Mouse (Mus musculus) bone marrow macrophage, adult 2 months (primary cell): ENCODE measurements around the gene Il12a. TPM values are rescaled to one million over a fixed set of nuclear protein-coding genes. Genes with fewer than 3 reads are reported as not detected.
"Not testable (repeated sequence)": the region's sequence is repeated elsewhere in the genome, so short reads cannot be mapped to it uniquely, and the experiment has no call there.

Experiments used
- H3K27ac ChIP-seq: 2 replicates; pipeline ENCODE4 v1.5.1; 2012; ENCODE audit warnings: low read depth, low read length; ENCODE audit not compliant: insufficient read depth
- H3K4me1 ChIP-seq: 2 replicates; pipeline ENCODE4 v1.6.1; 2012; ENCODE audit warnings: low read length; ENCODE audit not compliant: control insufficient read depth, insufficient read depth
- H3K4me3 ChIP-seq: 2 replicates; pipeline ENCODE4 v1.5.1; 2012; ENCODE audit warnings: mild to moderate bottlenecking, low read length, moderate library complexity; ENCODE audit not compliant: insufficient read depth
- CTCF ChIP-seq: IDR thresholded peaks from 2 replicates; pipeline ENCODE4 v1.5.1; 2012; ENCODE audit warnings: low read depth, mild to moderate bottlenecking, low read length, moderate library complexity
- POLR2A ChIP-seq: IDR thresholded peaks from 2 replicates; pipeline ENCODE4 v1.6.1; 2012; ENCODE audit warnings: mild to moderate bottlenecking, low read depth, low read length, borderline replicate concordance
- polyA plus RNA-seq: library from polyadenylated mRNA; stranded (reverse); fragments of >200 nt; gene quantifications from 2 replicates; pipeline ENCODE4 v1.2.4, GENCODE M21; 2012; ENCODE audit not compliant: missing spikeins, insufficient read depth, insufficient read length

The Il12a gene
- polyA plus RNA-seq, 1 experiment: not detected

DNA sequence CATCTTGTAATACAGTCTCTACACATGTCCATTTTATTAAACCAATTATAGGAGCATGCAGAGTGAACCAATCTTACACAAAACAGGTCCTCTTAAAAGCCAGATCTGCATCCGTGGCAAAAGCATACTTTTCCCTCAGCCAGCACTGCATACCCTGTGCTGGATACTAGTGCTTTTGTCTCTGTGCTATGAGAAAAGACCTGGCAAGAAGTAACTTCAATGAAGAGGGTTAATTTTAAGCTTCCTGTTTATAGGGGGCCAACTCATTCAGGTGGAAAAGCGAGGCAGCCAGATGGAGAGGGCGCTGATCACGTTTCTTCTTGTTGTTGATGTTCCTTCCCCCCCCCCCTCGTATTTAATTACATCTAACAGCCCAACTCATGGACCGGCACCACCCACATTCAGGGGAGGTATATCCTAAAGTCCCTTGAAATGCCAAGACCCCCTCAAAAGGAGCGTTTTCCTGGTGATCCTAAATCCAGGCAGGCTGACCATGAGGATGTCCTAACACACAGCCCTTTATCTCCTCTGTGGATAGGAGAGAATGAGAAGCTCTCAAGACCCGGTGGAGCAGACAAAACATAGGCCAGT is 28.9 kb downstream of the Il12a start:
- Histone ChIP-seq H3K4me1 (no peaks in the 10 kb centered on the region), H3K27ac (no peak overlapping the region), H3K4me3 (no peak overlapping the region)
- TF ChIP-seq POLR2A (no peak), CTCF (no peak)

DNA sequence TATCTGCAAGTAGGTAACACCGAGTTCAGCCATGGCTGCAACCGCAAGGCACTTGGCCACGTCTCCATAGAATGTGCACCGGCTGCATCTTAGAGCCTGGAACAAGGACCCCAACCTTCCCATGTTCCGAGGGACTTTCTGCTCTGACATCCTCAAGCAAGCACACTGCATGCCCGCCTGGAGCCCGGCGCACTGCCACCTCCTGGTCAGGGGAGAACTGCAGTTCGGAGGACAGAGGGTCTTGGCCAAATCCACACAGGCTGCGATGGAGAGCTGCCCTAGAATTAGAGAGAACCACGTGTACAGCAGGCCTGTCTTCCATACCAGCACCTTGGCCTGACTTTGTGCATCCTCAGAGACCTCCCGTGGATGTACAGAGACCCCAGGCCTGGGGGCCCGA is 29.8 kb downstream of the Il12a start:
- TF ChIP-seq POLR2A (no peak), CTCF (no peak)
- H3K4me1 ChIP-seq: no peaks in the 10 kb centered on the region
- no peak overlapping the region for H3K4me3 ChIP-seq
- no peak overlapping the region for H3K27ac ChIP-seq

DNA sequence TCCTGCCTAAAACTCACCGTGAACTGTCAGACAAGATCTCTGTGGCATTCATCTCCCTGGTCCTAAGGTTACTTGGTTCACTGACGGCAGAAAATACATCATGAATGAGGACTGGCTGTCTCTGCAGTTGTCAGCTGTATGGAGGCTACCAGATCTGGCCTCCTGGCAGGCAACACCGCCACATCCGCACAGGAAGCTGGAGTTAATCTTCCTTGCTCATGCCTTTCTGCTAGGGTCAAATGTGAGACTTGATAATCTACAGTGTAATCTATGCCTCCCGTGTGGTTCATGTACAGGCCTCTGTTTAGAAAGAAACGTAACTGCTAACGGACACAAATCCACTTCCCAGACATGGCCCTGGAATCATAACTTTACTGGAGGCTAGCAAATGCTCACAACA is 51.5 kb downstream of the Il12a start:
- no peak overlapping the region for H3K27ac ChIP-seq
- no peaks in the 10 kb centered on the region for H3K4me1 ChIP-seq
- H3K4me3 ChIP-seq: no peak overlapping the region
- TF ChIP-seq POLR2A: no peak
- TF ChIP-seq CTCF: no peak

DNA sequence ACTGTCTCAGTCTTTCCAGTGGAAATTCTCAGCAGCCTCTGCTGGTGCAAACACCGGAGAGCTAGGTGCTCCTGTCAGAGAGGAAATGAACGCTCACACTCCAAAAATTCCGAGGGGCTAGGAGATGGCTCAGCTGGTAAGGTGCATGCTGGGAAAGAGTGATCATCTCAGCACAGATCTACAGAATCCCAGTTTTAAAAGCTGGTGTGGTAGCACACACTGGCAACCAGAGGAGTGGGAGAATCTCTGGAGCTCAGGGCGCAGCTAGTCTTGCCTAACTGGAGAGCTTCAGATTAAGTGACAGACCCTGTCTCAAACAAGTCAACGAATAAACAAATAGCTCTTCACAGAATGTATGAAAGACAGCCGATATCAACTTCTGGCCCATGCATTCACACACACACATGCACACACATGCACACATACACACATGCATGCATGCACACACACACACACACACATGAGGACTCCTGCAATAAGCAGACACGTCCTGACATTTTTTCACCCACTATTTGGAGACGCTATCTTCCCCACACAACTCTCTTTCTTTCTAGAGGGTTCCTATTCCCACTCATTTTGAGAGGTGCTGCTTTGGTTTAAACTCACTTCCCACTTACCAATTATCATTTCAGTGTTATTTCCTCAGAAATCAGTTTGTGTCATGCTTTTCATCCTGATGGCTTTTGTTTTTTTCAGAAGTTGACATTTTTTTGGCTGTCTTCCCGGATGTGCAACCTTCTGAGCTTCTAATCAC is 52.5 kb downstream of the Il12a start:
- H3K4me1 ChIP-seq: no peaks in the 10 kb centered on the region
- H3K27ac ChIP-seq: no peak overlapping the region
- TF ChIP-seq CTCF: no peak
- no peak for TF ChIP-seq POLR2A
- H3K4me3 ChIP-seq: no peak overlapping the region

DNA sequence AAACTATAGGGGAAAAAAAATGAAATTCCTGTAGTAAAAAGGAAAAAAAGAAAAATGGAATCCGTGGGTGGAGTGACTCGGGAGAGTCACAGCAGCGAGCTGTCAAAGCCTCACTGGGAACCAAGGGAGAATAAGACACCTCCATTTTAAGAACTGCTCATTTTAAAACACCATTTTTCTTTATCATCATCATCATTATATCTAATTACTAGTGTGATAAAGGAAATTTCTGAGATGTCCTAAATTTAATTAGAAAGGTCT is 53.0 kb downstream of the Il12a start:
- no peak overlapping the region for H3K27ac ChIP-seq
- H3K4me1 ChIP-seq: no peaks in the 10 kb centered on the region
- H3K4me3 ChIP-seq: no peak overlapping the region
- TF ChIP-seq POLR2A: no peak
- no peak for TF ChIP-seq CTCF

DNA sequence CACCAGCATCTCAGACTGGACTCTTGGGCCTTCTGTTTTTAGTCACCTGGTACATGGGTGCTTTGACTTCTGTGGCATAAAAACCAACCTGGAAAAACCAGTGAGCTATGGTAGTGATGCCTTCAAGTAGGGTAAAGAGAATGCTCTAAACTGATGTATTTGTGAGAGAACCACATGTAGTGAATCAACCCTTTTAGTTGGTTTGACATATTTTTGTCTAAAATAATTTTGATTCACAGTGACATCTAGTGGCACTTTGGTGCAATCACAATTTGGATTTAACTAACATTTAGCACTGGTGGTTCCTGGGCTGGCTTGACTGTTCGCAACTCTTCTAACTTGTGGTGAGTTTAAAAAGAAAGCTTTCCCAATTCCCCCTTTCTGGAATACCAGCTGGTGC is 53.7 kb downstream of the Il12a start:
- H3K4me3 ChIP-seq: no peak overlapping the region
- no peaks in the 10 kb centered on the region for H3K4me1 ChIP-seq
- TF ChIP-seq CTCF (no peak), POLR2A (no peak)
- H3K27ac ChIP-seq: no peak overlapping the region

DNA sequence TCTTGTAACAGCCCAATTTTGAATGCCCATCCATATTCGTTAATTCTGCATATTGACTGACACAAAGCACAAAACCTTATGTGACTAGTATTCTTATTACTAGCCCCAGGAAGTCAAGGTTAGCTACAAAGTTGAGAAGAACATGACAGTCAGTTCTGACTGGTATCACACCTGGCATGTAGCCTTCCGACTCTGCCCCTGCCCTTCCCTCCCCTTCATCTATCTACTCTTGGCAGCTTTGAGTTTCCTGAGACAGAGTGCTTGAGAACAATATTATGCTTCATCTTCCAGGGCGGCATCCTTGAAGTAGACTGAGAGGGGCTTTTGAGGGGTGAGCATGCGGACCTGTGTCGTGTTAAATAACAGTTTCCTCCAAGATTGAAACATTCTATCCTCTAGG is 54.6 kb downstream of the Il12a start:
- H3K4me3 ChIP-seq: no peak overlapping the region
- H3K4me1 ChIP-seq: no peaks in the 10 kb centered on the region
- no peak overlapping the region for H3K27ac ChIP-seq
- TF ChIP-seq POLR2A (no peak), CTCF (no peak)

DNA sequence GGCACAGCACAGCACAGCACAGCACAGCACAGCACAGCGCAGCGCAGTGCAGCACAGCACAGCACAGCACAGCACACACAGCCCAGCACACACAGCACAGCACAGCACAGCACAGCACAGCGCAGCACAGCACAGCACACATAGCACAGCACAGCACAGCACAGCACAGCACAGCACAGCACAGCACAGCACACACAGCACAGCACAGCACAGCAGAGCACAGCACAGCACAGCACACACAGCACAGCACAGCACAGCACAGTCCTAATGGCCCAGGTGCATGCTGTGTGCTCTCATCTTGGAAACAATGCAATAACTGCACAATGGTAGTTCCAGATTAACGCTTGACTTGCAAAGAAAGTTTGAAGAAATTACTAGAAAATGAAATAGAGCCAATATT is 55.8 kb downstream of the Il12a start:
- H3K4me1 ChIP-seq, H3K4me3 ChIP-seq, H3K27ac ChIP-seq: not testable (repeated sequence)

Other genes with a start within 250 kb of the Il12a start
- not detected in 2 replicates for gene 1110032F04Rik, start 178.9 kb downstream of the Il12a start, polyA plus RNA-seq